Comparison of ENCODE assay signal across 34 mouse cellular contexts in the genomic region with DNA sequence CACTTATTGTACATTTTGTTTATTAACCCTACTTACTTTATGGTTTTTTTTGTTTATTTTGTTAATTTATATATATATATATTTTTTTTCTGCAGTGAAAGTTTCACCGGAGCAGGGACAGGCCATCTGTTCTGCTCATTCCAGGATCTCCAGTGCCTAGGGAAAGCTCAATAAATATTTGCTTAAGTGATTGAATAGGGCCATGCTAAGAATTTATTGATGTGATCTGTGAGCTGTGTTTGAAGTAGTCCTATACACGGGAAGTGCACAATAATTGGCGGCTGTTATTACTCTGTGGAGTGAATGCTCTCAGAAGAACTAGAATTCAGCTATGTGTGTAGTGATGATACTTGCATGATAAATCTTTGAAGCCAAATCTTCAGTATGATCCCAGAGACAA.
"Had no signal": no experiment of that assay in that cellular context is flagged by ENCODE, and none has a peak within 500 bp of the region (broad histone marks: within the 10 kb centered on the region; RNA-seq: fewer than 3 reads in every experiment).

No protein-coding gene starts in this region.

- H3K4me2 ChIP-seq: heart, embryonic 11.5 days; heart, embryonic 12.5 days; heart, embryonic 13.5 days; heart, embryonic 15.5 days; hindbrain, embryonic 12.5 days; hindbrain, embryonic 13.5 days; hindbrain, embryonic 14.5 days; hindbrain, embryonic 15.5 days; kidney, embryonic 15.5 days had no signal

- H3K9ac ChIP-seq: heart, embryonic 12.5 days; heart, embryonic 13.5 days; heart, embryonic 15.5 days; hindbrain, embryonic 12.5 days; hindbrain, embryonic 13.5 days; hindbrain, embryonic 14.5 days; hindbrain, embryonic 15.5 days; kidney, embryonic 15.5 days had no signal

- H3K27me3 ChIP-seq: heart, embryonic 12.5 days; heart, embryonic 13.5 days; heart, embryonic 15.5 days; hindbrain, embryonic 12.5 days; hindbrain, embryonic 13.5 days; hindbrain, embryonic 15.5 days; kidney, embryonic 15.5 days had no signal

- H3K27ac ChIP-seq: heart, adult 2 months; heart, embryonic 10.5 days; heart, embryonic 13.5 days; heart, embryonic 15.5 days; hindbrain, embryonic 10.5 days; hindbrain, embryonic 12.5 days; hindbrain, embryonic 13.5 days; hindbrain, embryonic 14.5 days; hindbrain, embryonic 15.5 days; hindbrain, postnatal 0 days; kidney, embryonic 15.5 days; kidney, postnatal 0 days; layer of hippocampus, adult 2 months had no signal

- H3K36me3 ChIP-seq: heart, embryonic 10.5 days; heart, embryonic 12.5 days; heart, embryonic 13.5 days; heart, embryonic 15.5 days; hindbrain, embryonic 10.5 days; hindbrain, embryonic 12.5 days; hindbrain, embryonic 13.5 days; hindbrain, embryonic 15.5 days; kidney, embryonic 15.5 days had no signal

- DNase-seq: heart, adult 2 months; heart, postnatal 10 days; heart, postnatal 14 days; heart, postnatal 36 days; heart, postnatal 4 days; kidney, adult 11 months; kidney, adult 18-20 months; kidney, adult 2 months; kidney, adult 8-10 months; kidney, adult 9 months; kidney, postnatal 10 days; kidney, postnatal 14 days; kidney, postnatal 25 days; kidney, postnatal 36 days; kidney, postnatal 4 days; layer of hippocampus, adult 9-11 months; layer of hippocampus, postnatal 36 days had no signal

- H3K4me1 ChIP-seq: heart, embryonic 10.5 days; heart, embryonic 12.5 days; heart, embryonic 13.5 days; heart, embryonic 15.5 days; hindbrain, embryonic 10.5 days; hindbrain, embryonic 15.5 days; kidney, embryonic 15.5 days had no signal

- H3K9me3 ChIP-seq: heart, embryonic 10.5 days; heart, embryonic 12.5 days; heart, embryonic 13.5 days; heart, embryonic 15.5 days; hindbrain, embryonic 10.5 days; hindbrain, embryonic 12.5 days; hindbrain, embryonic 13.5 days; hindbrain, embryonic 15.5 days; kidney, embryonic 15.5 days had no signal

- ATAC-seq: hindbrain, embryonic 16.5 days; hindbrain, postnatal 0 days; inflammation-experienced regulatory T-cells, adult 6 months; intestine, postnatal 0 days had no signal

- H3K4me3 ChIP-seq: heart, adult 2 months; heart, embryonic 10.5 days; heart, embryonic 12.5 days; heart, embryonic 13.5 days; heart, embryonic 15.5 days; hindbrain, embryonic 10.5 days; hindbrain, embryonic 12.5 days; hindbrain, embryonic 13.5 days; hindbrain, embryonic 15.5 days; kidney, embryonic 15.5 days; layer of hippocampus, adult 2 months had no signal
